Mouse (Mus musculus) embryonic facial prominence, embryonic 13.5 days (tissue): ENCODE measurements around the gene Fam20b. TPM values are rescaled to one million over a fixed set of nuclear protein-coding genes. Genes with fewer than 3 reads are reported as not detected.

ENCODE experiments used
- ATAC-seq: fragments of 200-750 bp; cut with Nextera tagmentation; 2 replicates; pipeline ENCODE4 v1.8.0; 2017; ENCODE audit warnings: low read depth; ENCODE audit not compliant: insufficient number of reproducible peaks, insufficient read depth, low FRiP score, low TSS enrichment
- H3K27ac ChIP-seq: fragments of 300-500 bp; sonication (generic); 2 replicates; pipeline ENCODE4 v1.5.1; 2015; ENCODE audit warnings: moderate library complexity, mild to moderate bottlenecking, inconsistent platforms
- H3K27me3 ChIP-seq: fragments of 300-500 bp; sonication (generic); 2 replicates; pipeline ENCODE4 v1.6.1; 2015; ENCODE audit warnings: mild to moderate bottlenecking, inconsistent platforms
- H3K36me3 ChIP-seq: fragments of 300-500 bp; sonication (generic); 2 replicates; pipeline ENCODE4 v1.6.1; 2015; ENCODE audit warnings: mild to moderate bottlenecking, inconsistent platforms
- H3K4me1 ChIP-seq: fragments of 300-500 bp; sonication (generic); 2 replicates; pipeline ENCODE4 v1.6.1; 2015; ENCODE audit warnings: inconsistent platforms
- H3K4me2 ChIP-seq: fragments of 300-500 bp; sonication (generic); 2 replicates; pipeline ENCODE4 v1.6.1; 2015; ENCODE audit warnings: moderate library complexity, mild to moderate bottlenecking, inconsistent platforms
- H3K4me3 ChIP-seq: fragments of 300-500 bp; sonication (generic); 2 replicates; pipeline ENCODE4 v1.5.1; 2015; ENCODE audit warnings: mild to moderate bottlenecking, inconsistent platforms
- H3K9ac ChIP-seq: fragments of 300-500 bp; sonication (generic); 2 replicates; pipeline ENCODE4 v1.6.1; 2015; ENCODE audit warnings: mild to moderate bottlenecking, inconsistent platforms
- H3K9me3 ChIP-seq: fragments of 300-500 bp; sonication (generic); 2 replicates; pipeline ENCODE4 v1.6.1; 2016; ENCODE audit warnings: inconsistent platforms
- WGBS: fragments of 180-500 bp; shearing (Covaris S2); methylation state at CpG from one replicate; pipeline ENCODE4 v1.1.7; 2015; ENCODE audit warnings: mixed read lengths; 5-methylcytosine and 5-hydroxymethylcytosine counted together
- polyA plus RNA-seq: library from polyadenylated mRNA; unstranded; fragments of >200 nt; fragmentation: Nextera tagmentation; extraction: Ambion mirVana; gene quantifications from 2 replicates; pipeline ENCODE4 v1.2.1, GENCODE M21; 2015

The Fam20b gene
- polyA plus RNA-seq, 1 experiment from 2014 or later, result 24.1 TPM

GRCm38 (mm10) chr1:156722089-156722488, 3.2 kb upstream of the Fam20b start:
- H3K27ac ChIP-seq, result no peak overlapping the region
- no peaks in the 10 kb centered on the region for H3K36me3 ChIP-seq
- H3K9me3 ChIP-seq, result no peaks in the 10 kb centered on the region
- peaks cover 11% of the 10 kb centered on the region for H3K4me1 ChIP-seq
- H3K9ac ChIP-seq, result no peak overlapping the region
- H3K4me3 ChIP-seq, result no peak overlapping the region
- 29% methylated on average over 6 of the region's 6 CpGs for WGBS
- H3K27me3 ChIP-seq, result peaks cover 5% of the 10 kb centered on the region; the same call in 1 of the 2 replicates
- no peak overlapping the region for H3K4me2 ChIP-seq
- no peak for ATAC-seq

- Histone ChIP-seq H3K4me2 (peak overlapping the region; percentile 77; the same call in 1 of the 2 replicates), H3K36me3 (no peaks in the 10 kb centered on the region; the same call in 1 of the 2 replicates), H3K27me3 (peaks cover 5% of the 10 kb centered on the region; the same call in 1 of the 2 replicates), H3K27ac (no peak overlapping the region), H3K9me3 (no peaks in the 10 kb centered on the region), H3K9ac (no peak overlapping the region), H3K4me3 (no peak overlapping the region), H3K4me1 (peaks cover 15% of the 10 kb centered on the region)
- ATAC-seq, result no peak
- 56% methylated on average over 4 of the region's 4 CpGs for WGBS
Measured at GRCm38 (mm10) chr1:156720046-156720445, 1.2 kb upstream of the Fam20b start.

- peak overlapping the region; percentile 90 for H3K9ac ChIP-seq
- peaks cover 15% of the 10 kb centered on the region for H3K4me1 ChIP-seq
- peak overlapping the region; percentile 85 for H3K27ac ChIP-seq
- WGBS, result under 1% methylated on average over 50 of the region's 73 CpGs
- peak overlapping the region; percentile 77 for H3K4me2 ChIP-seq
- no peaks in the 10 kb centered on the region; the same call in 1 of the 2 replicates for H3K36me3 ChIP-seq
- peak; percentile 88 for ATAC-seq
- peaks cover 5% of the 10 kb centered on the region; the same call in 1 of the 2 replicates for H3K27me3 ChIP-seq
- H3K9me3 ChIP-seq, result no peaks in the 10 kb centered on the region
- H3K4me3 ChIP-seq, result peak overlapping the region; percentile 95
Measured at GRCm38 (mm10) chr1:156718286-156718949, 468 bp downstream of the Fam20b start.

- H3K9me3 ChIP-seq, result no peaks in the 10 kb centered on the region
Measured at GRCm38 (mm10) chr1:156717751-156718285, 1.1 kb downstream of the Fam20b start.

GRCm38 (mm10) chr1:156716681-156717080, 2.2 kb downstream of the Fam20b start:
- ATAC-seq, result no peak
- H3K36me3 ChIP-seq, result no peaks in the 10 kb centered on the region; the same call in 1 of the 2 replicates
- H3K4me2 ChIP-seq, result no peak overlapping the region
- no peak overlapping the region for H3K4me3 ChIP-seq
- H3K9ac ChIP-seq, result no peak overlapping the region
- H3K27ac ChIP-seq, result no peak overlapping the region
- WGBS, result 88% methylated on average over 6 of the region's 6 CpGs
- no peaks in the 10 kb centered on the region for H3K9me3 ChIP-seq
- peaks cover 15% of the 10 kb centered on the region for H3K4me1 ChIP-seq
- peaks cover 5% of the 10 kb centered on the region; the same call in 1 of the 2 replicates for H3K27me3 ChIP-seq

More at GRCm38 (mm10) chr1:156717751-156718285, 1.1 kb downstream of the Fam20b start:
- Histone ChIP-seq H3K4me3 (peak overlapping the region; percentile 95), H3K27me3 (peaks cover 5% of the 10 kb centered on the region; the same call in 1 of the 2 replicates), H3K4me1 (peaks cover 15% of the 10 kb centered on the region), H3K36me3 (no peaks in the 10 kb centered on the region; the same call in 1 of the 2 replicates), H3K4me2 (peak overlapping the region; percentile 77), H3K27ac (peak overlapping the region; percentile 85; the same call in 1 of the 2 replicates), H3K9ac (peak overlapping the region; percentile 90)
- WGBS, result 13% methylated on average over 13 of the region's 13 CpGs
- no peak for ATAC-seq

- no peak overlapping the region; the same call in 1 of the 2 replicates for H3K4me2 ChIP-seq
- 64% methylated on average over 10 of the region's 10 CpGs for WGBS
- peak overlapping the region; percentile 33; the same call in 1 of the 2 replicates for H3K9ac ChIP-seq
- H3K4me3 ChIP-seq, result no peak overlapping the region
- peak overlapping the region; percentile 14; the same call in 1 of the 2 replicates for H3K27ac ChIP-seq
- H3K27me3 ChIP-seq, result no peaks in the 10 kb centered on the region
- peaks cover 11% of the 10 kb centered on the region; the same call in 1 of the 2 replicates for H3K4me1 ChIP-seq
- peaks cover 5% of the 10 kb centered on the region for H3K36me3 ChIP-seq
- no peak for ATAC-seq
- H3K9me3 ChIP-seq, result no peaks in the 10 kb centered on the region
Measured at GRCm38 (mm10) chr1:156710472-156711098, 8.3 kb downstream of the Fam20b start.

- Histone ChIP-seq H3K4me3 (no peak overlapping the region), H3K27ac (no peak overlapping the region), H3K9ac (no peak overlapping the region), H3K27me3 (no peaks in the 10 kb centered on the region), H3K9me3 (no peaks in the 10 kb centered on the region), H3K4me2 (no peak overlapping the region), H3K36me3 (peaks cover 24% of the 10 kb centered on the region), H3K4me1 (peaks cover 11% of the 10 kb centered on the region; the same call in 1 of the 2 replicates)
- WGBS, result 88% methylated on average over 3 of the region's 3 CpGs
- ATAC-seq, result no peak
Measured at GRCm38 (mm10) chr1:156708672-156709071, 10.2 kb downstream of the Fam20b start.

- Histone ChIP-seq H3K27ac (no peak overlapping the region), H3K4me2 (no peak overlapping the region), H3K36me3 (peaks cover 51% of the 10 kb centered on the region), H3K4me3 (no peak overlapping the region), H3K9ac (no peak overlapping the region), H3K27me3 (no peaks in the 10 kb centered on the region), H3K4me1 (peaks cover 8% of the 10 kb centered on the region; the same call in 1 of the 2 replicates), H3K9me3 (no peaks in the 10 kb centered on the region)
- WGBS, result 65% methylated on average over 10 of the region's 10 CpGs
- ATAC-seq, result no peak
Measured at GRCm38 (mm10) chr1:156705696-156706285, 13.1 kb downstream of the Fam20b start.

- Histone ChIP-seq H3K4me2 (no peak overlapping the region), H3K27ac (no peak overlapping the region), H3K27me3 (no peaks in the 10 kb centered on the region), H3K4me1 (no peaks in the 10 kb centered on the region), H3K9ac (no peak overlapping the region), H3K4me3 (no peak overlapping the region), H3K36me3 (peaks cover 68% of the 10 kb centered on the region), H3K9me3 (no peaks in the 10 kb centered on the region)
- ATAC-seq, result no peak
- 87% methylated on average over 4 of the region's 4 CpGs for WGBS
Measured at GRCm38 (mm10) chr1:156703444-156703843, 15.4 kb downstream of the Fam20b start.

GRCm38 (mm10) chr1:156702151-156702550, 16.7 kb downstream of the Fam20b start:
- no peaks in the 10 kb centered on the region for H3K9me3 ChIP-seq
- no peak overlapping the region for H3K4me2 ChIP-seq
- H3K4me1 ChIP-seq, result no peaks in the 10 kb centered on the region
- H3K27ac ChIP-seq, result no peak overlapping the region
- H3K9ac ChIP-seq, result no peak overlapping the region
- 85% methylated on average over 7 of the region's 7 CpGs for WGBS
- H3K36me3 ChIP-seq, result peaks cover 79% of the 10 kb centered on the region
- H3K27me3 ChIP-seq, result no peaks in the 10 kb centered on the region
- ATAC-seq, result no peak
- no peak overlapping the region for H3K4me3 ChIP-seq

GRCm38 (mm10) chr1:156686025-156686661, 32.7 kb downstream of the Fam20b start:
- WGBS, result 62% methylated on average over 7 of the region's 7 CpGs
- peaks cover 77% of the 10 kb centered on the region for H3K36me3 ChIP-seq

More at GRCm38 (mm10) chr1:156686025-156686661, 32.7 kb downstream of the Fam20b start:
- Histone ChIP-seq H3K9ac (no peak overlapping the region), H3K9me3 (no peaks in the 10 kb centered on the region), H3K4me1 (no peaks in the 10 kb centered on the region), H3K4me2 (no peak overlapping the region), H3K27ac (no peak overlapping the region), H3K27me3 (no peaks in the 10 kb centered on the region), H3K4me3 (no peak overlapping the region)
- no peak for ATAC-seq
